Mouse (Mus musculus): ENCODE results near the gene Mob3b.
A peak's percentile ranks its signal among the peaks of the same experiment; 100 is the strongest.

- TF ChIP-seq POLR2A (IDR thresholded peaks at IDR 0.05; ENCODE audit: control insufficient read depth, extremely low read depth, insufficient read depth, low read length, poor library complexity) = no peak
- peak; percentile 31; the same call in 1 of the 2 replicates for TF ChIP-seq CTCF (IDR thresholded peaks at IDR 0.05; ENCODE audit: borderline replicate concordance, control insufficient read depth, extremely low read depth, insufficient read depth, low read length, poor library complexity)
Observed at GRCm38 (mm10) chr4:34905396-34905795, 251.9 kb downstream of the Mob3b start.
